Mouse (Mus musculus): ENCODE data around the gene Olfr1466. TPM values are rescaled to one million over a fixed set of nuclear protein-coding genes. Genes with fewer than 3 reads are reported as not detected.

The Olfr1466 gene
- not detected for polyA plus RNA-seq (2014; fragmentation: Illumina TruSeq; extraction: RNeasy Lipid Tissue Mini Kit (QIAGEN cat#74804); ENCODE audit: low read depth, low replicate concordance)

GRCm38 (mm10) chr19:13338562-13338961 lies at the start of gene Olfr1466:
Olfr1466 (plus strand) TSS chr19:13338862.

GRCm38 (mm10) chr19:13315441-13315840 lies 23.2 kb upstream of the Olfr1466 start, which contains the start of gene Olfr1465:
Olfr1465 (minus strand) TSS chr19:13315541.

GRCm38 (mm10) chr19:13361936-13362335 lies 23.3 kb downstream of the Olfr1466 start, which contains the start of gene Olfr1467:
Olfr1467 (plus strand) TSS chr19:13362236.

Other genes starting within 250 kb of the Olfr1466 start
- not detected for gene Olfr1457, start 241.0 kb upstream of the Olfr1466 start, polyA plus RNA-seq (2014; fragmentation: Illumina TruSeq; extraction: RNeasy Lipid Tissue Mini Kit (QIAGEN cat#74804); ENCODE audit: low read depth, low replicate concordance)
- not detected for gene Olfr1458, start 232.1 kb upstream of the Olfr1466 start, polyA plus RNA-seq (2014; fragmentation: Illumina TruSeq; extraction: RNeasy Lipid Tissue Mini Kit (QIAGEN cat#74804); ENCODE audit: low read depth, low replicate concordance)
- not detected for gene Olfr1459, start 189.3 kb upstream of the Olfr1466 start, polyA plus RNA-seq (2014; fragmentation: Illumina TruSeq; extraction: RNeasy Lipid Tissue Mini Kit (QIAGEN cat#74804); ENCODE audit: low read depth, low replicate concordance)
- not detected for gene Olfr1461, start 175.9 kb upstream of the Olfr1466 start, polyA plus RNA-seq (2014; fragmentation: Illumina TruSeq; extraction: RNeasy Lipid Tissue Mini Kit (QIAGEN cat#74804); ENCODE audit: low read depth, low replicate concordance)
- not detected for gene Olfr1462, start 153.1 kb upstream of the Olfr1466 start, polyA plus RNA-seq (2014; fragmentation: Illumina TruSeq; extraction: RNeasy Lipid Tissue Mini Kit (QIAGEN cat#74804); ENCODE audit: low read depth, low replicate concordance)
- not detected for gene Olfr1463, start 107.5 kb upstream of the Olfr1466 start, polyA plus RNA-seq (2014; fragmentation: Illumina TruSeq; extraction: RNeasy Lipid Tissue Mini Kit (QIAGEN cat#74804); ENCODE audit: low read depth, low replicate concordance)
- not detected for gene Olfr1465, start 23.3 kb upstream of the Olfr1466 start, polyA plus RNA-seq (2014; fragmentation: Illumina TruSeq; extraction: RNeasy Lipid Tissue Mini Kit (QIAGEN cat#74804); ENCODE audit: low read depth, low replicate concordance)
- gene Olfr1467, start 23.4 kb downstream of the Olfr1466 start, polyA plus RNA-seq (2014; fragmentation: Illumina TruSeq; extraction: RNeasy Lipid Tissue Mini Kit (QIAGEN cat#74804); ENCODE audit: low read depth, low replicate concordance): not detected
- not detected for gene Olfr1469, start 69.0 kb downstream of the Olfr1466 start, polyA plus RNA-seq (2014; fragmentation: Illumina TruSeq; extraction: RNeasy Lipid Tissue Mini Kit (QIAGEN cat#74804); ENCODE audit: low read depth, low replicate concordance)
- not detected for gene Olfr1471, start 104.5 kb downstream of the Olfr1466 start, polyA plus RNA-seq (2014; fragmentation: Illumina TruSeq; extraction: RNeasy Lipid Tissue Mini Kit (QIAGEN cat#74804); ENCODE audit: low read depth, low replicate concordance)
- gene Olfr1472, start 117.2 kb downstream of the Olfr1466 start, polyA plus RNA-seq (2014; fragmentation: Illumina TruSeq; extraction: RNeasy Lipid Tissue Mini Kit (QIAGEN cat#74804); ENCODE audit: low read depth, low replicate concordance): not detected
- not detected for gene Olfr1474, start 130.7 kb downstream of the Olfr1466 start, polyA plus RNA-seq (2014; fragmentation: Illumina TruSeq; extraction: RNeasy Lipid Tissue Mini Kit (QIAGEN cat#74804); ENCODE audit: low read depth, low replicate concordance)
- not detected for gene Olfr1475, start 141.3 kb downstream of the Olfr1466 start, polyA plus RNA-seq (2014; fragmentation: Illumina TruSeq; extraction: RNeasy Lipid Tissue Mini Kit (QIAGEN cat#74804); ENCODE audit: low read depth, low replicate concordance)
- gene Olfr1477, start 161.7 kb downstream of the Olfr1466 start, polyA plus RNA-seq (2014; fragmentation: Illumina TruSeq; extraction: RNeasy Lipid Tissue Mini Kit (QIAGEN cat#74804); ENCODE audit: low read depth, low replicate concordance): not detected
- not detected for gene Olfr1480, start 189.1 kb downstream of the Olfr1466 start, polyA plus RNA-seq (2014; fragmentation: Illumina TruSeq; extraction: RNeasy Lipid Tissue Mini Kit (QIAGEN cat#74804); ENCODE audit: low read depth, low replicate concordance)
- not detected for gene Olfr1484, start 244.6 kb downstream of the Olfr1466 start, polyA plus RNA-seq (2014; fragmentation: Illumina TruSeq; extraction: RNeasy Lipid Tissue Mini Kit (QIAGEN cat#74804); ENCODE audit: low read depth, low replicate concordance)